Mouse (Mus musculus): ENCODE results near the gene Mib2.

- no peak for TF ChIP-seq CTCF (IDR thresholded peaks at IDR 0.05; ENCODE audit: low read depth)
- TF ChIP-seq EP300 (IDR thresholded peaks at IDR 0.05; ENCODE audit: low read depth), result no peak
Measured at GRCm38 (mm10) chr4:155703425-155703929, 34.5 kb upstream of the Mib2 start.
